Mouse (Mus musculus): Measurements from ENCODE around the gene Olfr27.

DNA sequence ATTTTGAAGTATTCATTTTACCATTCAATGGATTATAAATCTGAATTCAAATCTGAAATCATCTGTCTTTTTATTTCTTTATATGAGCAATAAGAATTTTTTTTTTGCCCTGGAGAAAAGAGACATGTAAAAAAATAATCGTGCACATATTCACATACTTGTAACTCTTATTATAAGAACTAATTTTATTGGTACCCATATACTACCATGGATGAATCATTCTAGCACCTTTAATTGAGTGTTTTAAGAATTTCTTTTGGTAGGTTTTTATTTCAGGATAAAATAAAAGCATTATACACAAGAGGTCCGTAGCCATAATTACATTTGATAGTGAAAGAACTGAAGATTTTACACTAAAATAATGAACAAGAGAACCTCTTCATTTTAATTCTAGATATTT is 49.1 kb upstream of the Olfr27 start, which contains the start of gene Olfr938:
- TF ChIP-seq POLR2A (IDR thresholded peaks at IDR 0.05; ENCODE audit: insufficient read length, low read depth) = no peak
- no peak for TF ChIP-seq TCF12 (IDR thresholded peaks at IDR 0.05; ENCODE audit: insufficient read depth, poor library complexity, severe bottlenecking)
- no peak for TF ChIP-seq USF1 (IDR thresholded peaks at IDR 0.05; ENCODE audit: low read depth)
- no peak for TF ChIP-seq E2F4 (IDR thresholded peaks at IDR 0.05; ENCODE audit: insufficient read depth)
- no peak for TF ChIP-seq MYOD1 (IDR thresholded peaks at IDR 0.05; ENCODE audit: control insufficient read depth in 1 of 3, insufficient read length in 2 of 3, low read depth in 2 of 3)
- no peak for TF ChIP-seq POLR2AphosphoS2 (IDR thresholded peaks at IDR 0.05; ENCODE audit: insufficient read length, low read depth)
- no peak for TF ChIP-seq MAX (IDR thresholded peaks at IDR 0.05; ENCODE audit: low read depth)
- no peak for TF ChIP-seq REST (IDR thresholded peaks at IDR 0.05; ENCODE audit: insufficient read depth, insufficient read length)
- no peak for TF ChIP-seq TCF3 (IDR thresholded peaks at IDR 0.05; ENCODE audit: insufficient read length, low read depth)
- no peak for TF ChIP-seq MYOG (IDR thresholded peaks at IDR 0.05; ENCODE audit: control insufficient read depth in 1 of 3, insufficient read depth in 1 of 3, insufficient read length in 2 of 3, low read depth in 2 of 3)
- TF ChIP-seq CEBPB (IDR thresholded peaks at IDR 0.05; ENCODE audit: insufficient read depth, poor library complexity, severe bottlenecking) = no peak
- no peak for TF ChIP-seq SRF (IDR thresholded peaks at IDR 0.05; ENCODE audit: control insufficient read depth, insufficient read length, low read depth)

Measured in myocyte (in vitro differentiated cells).